ENCODE assay signal across 8 mouse cellular contexts in genomic region chr7:101821571-101822501, GRCm38 (mm10). TPM values are rescaled to one million over a fixed set of nuclear protein-coding genes. Genes with fewer than 3 reads are reported as not detected.
DNase-seq lines count a peak whose midpoint lies in the region; ATAC-seq and TF ChIP-seq lines count a peak whose summit lies in the region.

No protein-coding gene starts in this region.

- TF ChIP-seq EP300 in liver, embryonic 14.5 days (IDR thresholded peaks at IDR 0.05; ENCODE audit: low read depth): no peak

- no peaks in the 10 kb centered on the region for H3K9me3 ChIP-seq in intestine, embryonic 14.5 days (ENCODE audit: control insufficient read depth, low read length)
- no peaks in the 10 kb centered on the region for H3K9me3 ChIP-seq in liver, embryonic 14.5 days (ENCODE audit: control insufficient read depth, low read length)

- H3K4me1 ChIP-seq in brown adipose tissue, adult 24 weeks (ENCODE audit: control insufficient read depth, insufficient read depth, insufficient read length, low read length): 0 out of 2 replicates have a peak, but pooled peaks cover 2% of the 10 kb centered on the region
- H3K4me1 ChIP-seq in intestine, embryonic 14.5 days (replicated peaks; ENCODE audit: control insufficient read depth, insufficient read depth, low read length): peaks cover 24% of the 10 kb centered on the region
- H3K4me1 ChIP-seq in liver, embryonic 14.5 days (replicated peaks; ENCODE audit: control insufficient read depth in 2 of 2, insufficient read depth in 2 of 2, low read length in 1 of 2): no peaks in the 10 kb centered on the region

- peak overlapping the region; percentile 51 for H3K4me3 ChIP-seq in brown adipose tissue, adult 24 weeks (ENCODE audit: insufficient read depth, low read depth, low read length)
- H3K4me3 ChIP-seq in intestine, embryonic 14.5 days (ENCODE audit: low read depth, low read length): peak overlapping the region; percentile 38
- H3K4me3 ChIP-seq in liver, embryonic 14.5 days (ENCODE audit: insufficient read depth in 1 of 2, low read depth in 2 of 2, low read length in 2 of 2): peak overlapping the region in 1 of 2 experiments; percentile 37; a peak in 3 of 4 replicates

- peak; percentile 67 for ATAC-seq in intestine, embryonic 14.5 days (replicated peaks; ENCODE audit: low FRiP score, low TSS enrichment, low read depth)
- ATAC-seq in liver, embryonic 14.5 days (ENCODE audit: insufficient read depth): peak; percentile 33; the same call in 1 of the 2 replicates

- no peak overlapping the region for H3K27ac ChIP-seq in brown adipose tissue, adult 24 weeks (replicated peaks; ENCODE audit: low read depth, low read length)
- H3K27ac ChIP-seq in intestine, embryonic 14.5 days (ENCODE audit: low read depth): peak overlapping the region; percentile 62
- no peak overlapping the region for H3K27ac ChIP-seq in liver, embryonic 14.5 days

- no peak for TF ChIP-seq CTCF in liver, embryonic 14.5 days (IDR thresholded peaks at IDR 0.05; ENCODE audit: low read depth)

- H3K27me3 ChIP-seq in intestine, embryonic 14.5 days (replicated peaks; ENCODE audit: control insufficient read depth, insufficient read depth, low read length): peaks cover 54% of the 10 kb centered on the region
- H3K27me3 ChIP-seq in liver, embryonic 14.5 days (ENCODE audit: control insufficient read depth, insufficient read depth, low read length): peaks cover 67% of the 10 kb centered on the region

- H3K4me2 ChIP-seq in intestine, embryonic 14.5 days (ENCODE audit: low read length): peak overlapping the region; percentile 88
- H3K4me2 ChIP-seq in liver, embryonic 14.5 days (ENCODE audit: low read depth): peak overlapping the region; percentile 56

- H3K9ac ChIP-seq in intestine, embryonic 14.5 days (ENCODE audit: low read length): peak overlapping the region; percentile 49
- no peak overlapping the region for H3K9ac ChIP-seq in liver, embryonic 14.5 days (replicated peaks)

- DNase-seq in cerebellum, postnatal 14 days: peak; percentile 30 to 45
- no peak for DNase-seq in cerebellum, adult 9-11 months
- peak; percentile 99 for DNase-seq in heart, adult 11 months
- DNase-seq in intestine, embryonic 14.5 days (ENCODE audit: low spot score): peak; percentile 85
- DNase-seq in liver, embryonic 14.5 days (ENCODE audit: low read depth in 3 of 3, low spot score in 3 of 3): no peak
- DNase-seq in naive thymus-derived CD4-positive, alpha-beta T cell, adult 2 months (ENCODE audit: low read depth): peak; percentile 49
- peak; percentile 51 to 66 for DNase-seq in urinary bladder, postnatal 36 days (ENCODE audit: low spot score in 2 of 2)

- WGBS in intestine, embryonic 14.5 days: under 1% methylated on average over 59 of the region's 71 CpGs
- under 1% methylated on average over 71 of the region's 71 CpGs for WGBS in liver, embryonic 14.5 days (ENCODE audit: insufficient replicate concordance)

- peaks cover 35% of the 10 kb centered on the region for H3K36me3 ChIP-seq in intestine, embryonic 14.5 days (ENCODE audit: control insufficient read depth, insufficient read depth, low read length)
- H3K36me3 ChIP-seq in liver, embryonic 14.5 days (replicated peaks; ENCODE audit: control insufficient read depth, insufficient read depth, low read depth): no peaks in the 10 kb centered on the region

RNA-seq across cellular contexts. Expression of gene Phox2a, which starts 3.7 kb away (rescaled TPM):
- polyA plus RNA-seq in brown adipose tissue, adult 24 weeks (2012; ENCODE audit: insufficient read depth, insufficient read length, missing spikeins): not detected in 2 replicates
- 6.9 and 7.5 TPM in 2 replicates for polyA plus RNA-seq in intestine, embryonic 14.5 days (2014; fragmentation: Nextera tagmentation; extraction: Ambion mirVana)
- 0.03 TPM in 1 of 2 replicates, not detected in the other for polyA plus RNA-seq in liver, embryonic 14.5 days (2012; rRNA removed)
- not detected in 2 replicates for polyA plus RNA-seq in liver, embryonic 14.5 days (2014; fragmentation: Nextera tagmentation; extraction: Ambion mirVana)

RNA-seq across cellular contexts. Expression of gene Inppl1, which starts 16.2 kb away (rescaled TPM):
- polyA plus RNA-seq in brown adipose tissue, adult 24 weeks (2012; ENCODE audit: insufficient read depth, insufficient read length, missing spikeins): 34.7 and 48.3 TPM in 2 replicates
- polyA plus RNA-seq in intestine, embryonic 14.5 days (2014; fragmentation: Nextera tagmentation; extraction: Ambion mirVana): 24.8 and 27.2 TPM in 2 replicates
- polyA plus RNA-seq in liver, embryonic 14.5 days (2012; rRNA removed): 4.4 and 6.8 TPM in 2 replicates
- polyA plus RNA-seq in liver, embryonic 14.5 days (2014; fragmentation: Nextera tagmentation; extraction: Ambion mirVana): 0.69 and 2.0 TPM in 2 replicates

RNA-seq across cellular contexts. Expression of gene Folr2, which starts 35.2 kb away (rescaled TPM):
- polyA plus RNA-seq in brown adipose tissue, adult 24 weeks (2012; ENCODE audit: insufficient read depth, insufficient read length, missing spikeins): 16.1 and 22.7 TPM in 2 replicates
- 2.1 and 2.5 TPM in 2 replicates for polyA plus RNA-seq in intestine, embryonic 14.5 days (2014; fragmentation: Nextera tagmentation; extraction: Ambion mirVana)
- 7.4 and 8.0 TPM in 2 replicates for polyA plus RNA-seq in liver, embryonic 14.5 days (2012; rRNA removed)
- polyA plus RNA-seq in liver, embryonic 14.5 days (2014; fragmentation: Nextera tagmentation; extraction: Ambion mirVana): 4.2 and 6.5 TPM in 2 replicates

RNA-seq across cellular contexts. Expression of gene Anapc15, which starts 41.7 kb away (rescaled TPM):
- 36.9 and 39.2 TPM in 2 replicates for polyA plus RNA-seq in brown adipose tissue, adult 24 weeks (2012; ENCODE audit: insufficient read depth, insufficient read length, missing spikeins)
- 71.3 and 76.3 TPM in 2 replicates for polyA plus RNA-seq in intestine, embryonic 14.5 days (2014; fragmentation: Nextera tagmentation; extraction: Ambion mirVana)
- 25.6 and 54.6 TPM in 2 replicates for polyA plus RNA-seq in liver, embryonic 14.5 days (2012; rRNA removed)
- polyA plus RNA-seq in liver, embryonic 14.5 days (2014; fragmentation: Nextera tagmentation; extraction: Ambion mirVana): 51.9 and 52.0 TPM in 2 replicates

RNA-seq across cellular contexts. Expression of gene Folr1, which starts 48.8 kb away (rescaled TPM):
- polyA plus RNA-seq in brown adipose tissue, adult 24 weeks (2012; ENCODE audit: insufficient read depth, insufficient read length, missing spikeins): not detected in 2 replicates
- polyA plus RNA-seq in intestine, embryonic 14.5 days (2014; fragmentation: Nextera tagmentation; extraction: Ambion mirVana): 76.1 and 79.2 TPM in 2 replicates
- polyA plus RNA-seq in liver, embryonic 14.5 days (2012; rRNA removed): 0.33 and 0.53 TPM in 2 replicates
- polyA plus RNA-seq in liver, embryonic 14.5 days (2014; fragmentation: Nextera tagmentation; extraction: Ambion mirVana): 0.38 TPM in 1 of 2 replicates, not detected in the other

Comparison
In these comparisons a context has a peak if more than half of its experiments do, and no peak if none do; other contexts are left out.
1. DNase-seq: peak in cerebellum, postnatal 14 days (2 of 2), heart, adult 11 months (single experiment), intestine, embryonic 14.5 days (single experiment), naive thymus-derived CD4-positive, alpha-beta T cell, adult 2 months (single experiment) and urinary bladder, postnatal 36 days (2 of 2); none in cerebellum, adult 9-11 months (single experiment) and liver, embryonic 14.5 days (0 of 3).